ENCODE assay signal across 11 mouse cellular contexts in the genomic region with DNA sequence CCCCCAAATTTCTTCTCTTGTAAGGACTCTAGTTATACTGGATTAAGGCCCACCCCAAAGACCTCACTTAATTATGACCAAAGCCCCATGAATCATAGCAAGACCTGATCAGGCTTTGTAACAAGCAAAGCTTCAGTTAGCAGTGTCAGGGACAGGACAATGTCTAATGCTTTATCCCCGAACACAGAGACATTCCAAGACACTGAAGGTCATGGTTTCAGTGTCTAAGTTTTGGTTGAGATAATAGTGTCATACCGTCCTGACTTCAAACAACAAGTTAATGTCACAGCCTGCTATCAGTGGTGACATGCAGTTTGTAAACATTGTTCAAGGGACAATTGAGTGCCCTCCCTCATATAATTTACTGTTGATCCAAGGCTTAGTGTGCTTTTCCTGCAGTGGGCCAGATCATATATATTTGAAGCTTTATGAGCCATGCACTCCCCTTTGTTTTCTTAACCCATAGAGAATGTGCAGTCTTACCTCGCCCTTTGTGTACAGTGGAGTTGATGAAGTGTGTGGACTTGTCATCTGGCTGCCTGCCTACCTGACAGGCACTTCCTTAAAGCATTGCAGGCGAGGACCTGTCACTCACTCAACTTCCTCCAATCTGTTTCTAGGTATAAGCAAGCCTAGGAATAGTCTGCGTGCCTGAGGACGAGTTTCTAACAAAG.
DNase-seq lines count a peak whose midpoint lies in the region; ATAC-seq and TF ChIP-seq lines count a peak whose summit lies in the region.
"Had no signal": no experiment of that assay in that cellular context is flagged by ENCODE, and none has a peak within 500 bp of the region (broad histone marks: within the 10 kb centered on the region; RNA-seq: fewer than 3 reads in every experiment).

No protein-coding gene starts in this region.

- H3K4me1 ChIP-seq in heart, embryonic 13.5 days, result peaks cover 16% of the 10 kb centered on the region
- H3K4me1 ChIP-seq in midbrain, embryonic 13.5 days (replicated peaks), result peaks cover 18% of the 10 kb centered on the region
- H3K4me1 ChIP-seq in midbrain, embryonic 14.5 days (ENCODE audit: control insufficient read depth, insufficient read depth, low read length), result no peaks in the 10 kb centered on the region; the same call in 1 of the 2 replicates
- peaks cover 6% of the 10 kb centered on the region for H3K4me1 ChIP-seq in stomach, postnatal 0 days (replicated peaks; ENCODE audit: control insufficient read depth, insufficient read depth)

- TF ChIP-seq EP300 in stomach, postnatal 0 days (optimal IDR thresholded peaks at IDR 0.05), result no peak

- no peaks in the 10 kb centered on the region for H3K27me3 ChIP-seq in heart, embryonic 13.5 days (replicated peaks)
- H3K27me3 ChIP-seq in midbrain, embryonic 13.5 days, result no peaks in the 10 kb centered on the region
- H3K27me3 ChIP-seq in midbrain, embryonic 14.5 days (ENCODE audit: control insufficient read depth, insufficient read depth, low read length), result no peaks in the 10 kb centered on the region
- no peaks in the 10 kb centered on the region for H3K27me3 ChIP-seq in stomach, postnatal 0 days (ENCODE audit: control insufficient read depth, insufficient read depth, low read length)

- no peaks in the 10 kb centered on the region for H3K36me3 ChIP-seq in heart, embryonic 13.5 days
- no peaks in the 10 kb centered on the region for H3K36me3 ChIP-seq in midbrain, embryonic 13.5 days
- no peaks in the 10 kb centered on the region for H3K36me3 ChIP-seq in midbrain, embryonic 14.5 days (ENCODE audit: control insufficient read depth, insufficient read depth, low read length)
- H3K36me3 ChIP-seq in stomach, postnatal 0 days (ENCODE audit: control insufficient read depth, insufficient read depth, low read length), result no peaks in the 10 kb centered on the region

- H3K4me3 ChIP-seq in heart, embryonic 13.5 days, result peak overlapping the region; percentile 18; the same call in 1 of the 2 replicates
- H3K4me3 ChIP-seq in midbrain, embryonic 13.5 days (replicated peaks), result no peak overlapping the region
- no peak overlapping the region for H3K4me3 ChIP-seq in midbrain, embryonic 14.5 days (replicated peaks; ENCODE audit: low read depth, low read length)
- H3K4me3 ChIP-seq in stomach, postnatal 0 days (ENCODE audit: low read depth, low read length), result no peak overlapping the region

- peak overlapping the region; percentile 49 for H3K27ac ChIP-seq in heart, embryonic 13.5 days (replicated peaks)
- H3K27ac ChIP-seq in midbrain, embryonic 13.5 days, result no peak overlapping the region; the same call in 1 of the 2 replicates
- H3K27ac ChIP-seq in midbrain, embryonic 14.5 days (replicated peaks; ENCODE audit: low read depth, low read length), result no peak overlapping the region
- no peak overlapping the region for H3K27ac ChIP-seq in stomach, postnatal 0 days (replicated peaks)

- ATAC-seq in heart, embryonic 13.5 days (ENCODE audit: extremely low read depth, insufficient number of reproducible peaks, low FRiP score, low TSS enrichment), result no peak; the same call in 1 of the 2 replicates
- 0 out of 2 replicates have a peak, but pooled peaks have one; percentile 19 for ATAC-seq in midbrain, embryonic 13.5 days
- no peak for ATAC-seq in midbrain, embryonic 14.5 days (ENCODE audit: low FRiP score, low TSS enrichment)
- peak; percentile 89 for ATAC-seq in stomach, postnatal 0 days (ENCODE audit: low FRiP score, low TSS enrichment)
- no peak for ATAC-seq in monocyte, adult 5-6 weeks (replicated peaks; ENCODE audit: insufficient number of reproducible peaks, low FRiP score, low TSS enrichment, poor library complexity, severe bottlenecking)
- ATAC-seq: hindbrain, embryonic 16.5 days had no signal

- peak overlapping the region; percentile 42 for H3K4me2 ChIP-seq in heart, embryonic 13.5 days
- no peak overlapping the region for H3K4me2 ChIP-seq in midbrain, embryonic 13.5 days (replicated peaks)
- H3K4me2 ChIP-seq in midbrain, embryonic 14.5 days (ENCODE audit: low read length), result no peak overlapping the region
- 0 out of 2 replicates have a peak overlapping the region, but pooled peaks have one; percentile 20 for H3K4me2 ChIP-seq in stomach, postnatal 0 days (replicated peaks; ENCODE audit: low read depth)
- H3K4me2 ChIP-seq: liver, embryonic 11.5 days had no signal

- TF ChIP-seq CTCF in stomach, postnatal 0 days (IDR thresholded peaks at IDR 0.05; ENCODE audit: low read depth), result no peak

- H3K9me3 ChIP-seq in heart, embryonic 13.5 days, result no peaks in the 10 kb centered on the region
- H3K9me3 ChIP-seq in midbrain, embryonic 13.5 days, result no peaks in the 10 kb centered on the region
- no peaks in the 10 kb centered on the region for H3K9me3 ChIP-seq in midbrain, embryonic 14.5 days (ENCODE audit: control insufficient read depth, low read length)
- no peaks in the 10 kb centered on the region for H3K9me3 ChIP-seq in stomach, postnatal 0 days (ENCODE audit: control insufficient read depth, low read length)

- 24% methylated on average over 6 of the region's 6 CpGs for WGBS in heart, embryonic 13.5 days
- WGBS in midbrain, embryonic 13.5 days, result 61% methylated on average over 6 of the region's 6 CpGs
- 56% methylated on average over 6 of the region's 6 CpGs for WGBS in midbrain, embryonic 14.5 days
- WGBS in stomach, postnatal 0 days, result 34% methylated on average over 6 of the region's 6 CpGs

- H3K9ac ChIP-seq in heart, embryonic 13.5 days, result peak overlapping the region; percentile 34; the same call in 1 of the 2 replicates
- H3K9ac ChIP-seq in midbrain, embryonic 13.5 days (replicated peaks), result no peak overlapping the region
- no peak overlapping the region for H3K9ac ChIP-seq in midbrain, embryonic 14.5 days (replicated peaks; ENCODE audit: low read length)
- H3K9ac ChIP-seq in stomach, postnatal 0 days (ENCODE audit: low read length), result no peak overlapping the region

- no peak for DNase-seq in heart, adult 11 months
- no peak for DNase-seq in midbrain, embryonic 14.5 days
- DNase-seq in fat pad, adult 2 months (ENCODE audit: extremely low read depth, low read depth, low spot score), result peak; percentile 57
- DNase-seq in stomach, postnatal 0 days (ENCODE audit: low spot score), result peak; percentile 54
- DNase-seq in ovary, postnatal 14 days (ENCODE audit: low spot score), result no peak
- DNase-seq: cerebellum, postnatal 10 days had no signal

Comparison
In these comparisons a context has a peak if more than half of its experiments do, and no peak if none do; other contexts are left out.
1. ATAC-seq: peak in midbrain, embryonic 13.5 days (single experiment) and stomach, postnatal 0 days (single experiment); none in heart, embryonic 13.5 days (single experiment), midbrain, embryonic 14.5 days (single experiment) and monocyte, adult 5-6 weeks (single experiment).
2. H3K4me2 ChIP-seq: peak in heart, embryonic 13.5 days (single experiment) and stomach, postnatal 0 days (single experiment); none in midbrain, embryonic 13.5 days (single experiment) and midbrain, embryonic 14.5 days (single experiment).
3. DNase-seq: peak in fat pad, adult 2 months (single experiment) and stomach, postnatal 0 days (single experiment); none in heart, adult 11 months (single experiment), midbrain, embryonic 14.5 days (single experiment) and ovary, postnatal 14 days (single experiment).